Mouse (Mus musculus) kidney, adult 2 months (tissue): ENCODE results near the gene Nsun2.

Source experiments
- CTCF ChIP-seq: fragments of 200-500 bp; conservative IDR thresholded peaks from 2 replicates; pipeline ENCODE4 v1.5.1; 2011; ENCODE audit warnings: low read depth, mild to moderate bottlenecking, control low read depth, low read length, moderate library complexity, mixed read lengths; ENCODE audit not compliant: insufficient read depth, insufficient read length
- POLR2A ChIP-seq: fragments of 200-500 bp; IDR thresholded peaks from one replicate; pipeline ENCODE4 v1.6.1; 2011; ENCODE audit warnings: low read depth, low read length, control low read depth

DNA sequence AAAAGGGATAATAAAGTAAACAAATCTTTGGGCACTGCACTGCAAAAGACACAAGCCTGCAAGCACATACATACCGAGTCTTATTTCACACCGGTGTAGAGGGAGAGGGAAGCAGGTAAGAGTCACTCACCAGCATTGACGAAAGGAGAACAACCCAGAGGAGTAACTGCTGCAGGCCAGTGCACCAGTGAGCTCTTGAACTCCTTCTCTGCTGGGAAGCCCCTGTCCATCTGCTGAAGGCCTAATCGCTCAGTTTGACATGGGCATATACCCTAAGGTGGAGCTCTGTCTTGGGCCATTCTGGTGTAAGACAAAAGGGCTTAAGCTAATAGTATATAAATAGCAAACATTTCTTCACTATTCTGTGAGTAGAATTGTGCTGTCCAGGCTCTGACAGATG lies 106.6 kb downstream of the Nsun2 start:
- TF ChIP-seq CTCF (no peak), POLR2A (no peak)
